Mouse (Mus musculus) erythroid progenitor cell, adult 5-6 weeks (primary cell): ENCODE measurements around the gene Mad1l1. TPM values are rescaled to one million over a fixed set of nuclear protein-coding genes. Genes with fewer than 3 reads are reported as not detected.

Experiments
- ATAC-seq: replicated peaks from 2 replicates; pipeline ENCODE4 v1.8.0; 2016; ENCODE audit warnings: moderate number of reproducible peaks, mild to moderate bottlenecking, moderate TSS enrichment, inconsistent platforms; ENCODE audit not compliant: poor library complexity, low FRiP score, severe bottlenecking
- total RNA-seq, 2 experiments: library from RNA; stranded (forward) in 1 of 2; stranded (reverse) in 1 of 2; fragments of 150-400 nt in 1 of 2; fragments of 186-747, 209-891 nt in 1 of 2; gene quantifications; 2 replicates each; pipeline versions ENCODE4 v1.2.3 to v1.2.4; 2015 to 2017; ENCODE audit warnings: low replicate concordance in 2 of 2

Gene Mad1l1
- total RNA-seq, 2 experiments from 2014 or later: 29.3 to 113 TPM

- ATAC-seq: no peak
These were observed 167.2 kb downstream of the Mad1l1 start for GRCm38 (mm10) chr5:140154166-140154565.

- no peak for ATAC-seq
These were observed 169.5 kb downstream of the Mad1l1 start for GRCm38 (mm10) chr5:140151871-140152270.

- ATAC-seq: no peak
These were observed 170.2 kb downstream of the Mad1l1 start for GRCm38 (mm10) chr5:140151180-140151579.

- ATAC-seq: no peak
These were observed 170.7 kb downstream of the Mad1l1 start for GRCm38 (mm10) chr5:140150694-140151093.

GRCm38 (mm10) chr5:140150136-140150535 lies 171.2 kb downstream of the Mad1l1 start:
- no peak for ATAC-seq

GRCm38 (mm10) chr5:140149298-140149697 lies 172.1 kb downstream of the Mad1l1 start:
- ATAC-seq: no peak

GRCm38 (mm10) chr5:140143541-140143940 lies 177.8 kb downstream of the Mad1l1 start:
- no peak for ATAC-seq

GRCm38 (mm10) chr5:140141336-140141735 lies 180.0 kb downstream of the Mad1l1 start:
- ATAC-seq: no peak

GRCm38 (mm10) chr5:140140214-140140613 lies 181.1 kb downstream of the Mad1l1 start:
- ATAC-seq: peak; percentile 65

- no peak for ATAC-seq
These were observed 185.4 kb downstream of the Mad1l1 start for GRCm38 (mm10) chr5:140135734-140136625.

- no peak for ATAC-seq
These were observed 187.3 kb downstream of the Mad1l1 start for GRCm38 (mm10) chr5:140134021-140134420.

GRCm38 (mm10) chr5:140128414-140128981 lies 192.9 kb downstream of the Mad1l1 start:
- no peak for ATAC-seq

GRCm38 (mm10) chr5:140127981-140128380 lies 193.4 kb downstream of the Mad1l1 start:
- no peak for ATAC-seq

- ATAC-seq: no peak
These were observed 196.7 kb downstream of the Mad1l1 start for GRCm38 (mm10) chr5:140124626-140125025.

GRCm38 (mm10) chr5:140123640-140124366 lies 197.5 kb downstream of the Mad1l1 start:
- no peak for ATAC-seq

GRCm38 (mm10) chr5:140123194-140123593 lies 198.2 kb downstream of the Mad1l1 start:
- no peak for ATAC-seq

- ATAC-seq: no peak
These were observed 199.4 kb downstream of the Mad1l1 start for GRCm38 (mm10) chr5:140121966-140122365.

GRCm38 (mm10) chr5:140118921-140119320 lies 202.4 kb downstream of the Mad1l1 start:
- no peak for ATAC-seq

- no peak for ATAC-seq
These were observed 203.4 kb downstream of the Mad1l1 start for GRCm38 (mm10) chr5:140117968-140118367.

- peak; percentile 47 for ATAC-seq
These were observed 205.7 kb downstream of the Mad1l1 start for GRCm38 (mm10) chr5:140115434-140116271.
